Mouse (Mus musculus) ES-Bruce4 (cell line): ENCODE measurements at regions not wholly inside any gene's neighbourhood (a gene's known extent, or its start where the extent isn't known, plus 50 kb on each side); places are given as distances from the start of the nearest gene placed in this dataset.

Source experiments
- CTCF ChIP-seq: IDR thresholded peaks from one replicate; pipeline ENCODE4 v1.8.1; 2011; ENCODE audit warnings: low read depth, low read length
- EP300 ChIP-seq: IDR thresholded peaks from 2 replicates; pipeline ENCODE4 v1.6.1; 2011; ENCODE audit warnings: low read depth, low read length; ENCODE audit not compliant: insufficient read depth
- POLR2A ChIP-seq: IDR thresholded peaks from one replicate; pipeline ENCODE4 v1.8.1; 2011; ENCODE audit warnings: low read length; ENCODE audit not compliant: insufficient read depth

DNA sequence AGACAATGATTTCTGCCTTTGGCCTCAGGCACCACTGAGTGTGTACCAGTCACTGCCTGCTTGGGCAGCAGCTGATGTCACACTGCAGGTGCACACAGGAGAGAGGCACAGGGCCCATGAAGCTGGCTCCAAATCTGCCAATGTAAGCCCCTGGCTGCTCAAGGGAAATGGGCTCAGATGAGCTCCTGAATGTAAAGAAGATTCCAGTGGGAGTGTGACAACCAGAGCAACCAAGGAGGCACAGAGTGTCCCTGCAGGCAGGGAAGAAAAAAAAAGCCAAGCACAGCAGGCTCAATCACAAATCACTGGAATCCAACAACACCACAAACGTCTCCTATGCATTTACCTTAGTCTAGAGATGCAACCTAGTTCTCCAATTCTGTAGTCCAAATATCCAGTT is 151.2 kb upstream of the Tox3 start:
- TF ChIP-seq CTCF (no peak), POLR2A (no peak), EP300 (no peak)
